Mouse (Mus musculus): Measurements from ENCODE around the gene Stard7. TPM values are rescaled to one million over a fixed set of nuclear protein-coding genes. Genes with fewer than 3 reads are reported as not detected.
"Not testable (repeated sequence)": the region's sequence is repeated elsewhere in the genome, so short reads cannot be mapped to it uniquely, and the experiment has no call there.

The Stard7 gene
- polyA plus RNA-seq, 1 experiment from 2014 or later = 92.0 TPM

DNA sequence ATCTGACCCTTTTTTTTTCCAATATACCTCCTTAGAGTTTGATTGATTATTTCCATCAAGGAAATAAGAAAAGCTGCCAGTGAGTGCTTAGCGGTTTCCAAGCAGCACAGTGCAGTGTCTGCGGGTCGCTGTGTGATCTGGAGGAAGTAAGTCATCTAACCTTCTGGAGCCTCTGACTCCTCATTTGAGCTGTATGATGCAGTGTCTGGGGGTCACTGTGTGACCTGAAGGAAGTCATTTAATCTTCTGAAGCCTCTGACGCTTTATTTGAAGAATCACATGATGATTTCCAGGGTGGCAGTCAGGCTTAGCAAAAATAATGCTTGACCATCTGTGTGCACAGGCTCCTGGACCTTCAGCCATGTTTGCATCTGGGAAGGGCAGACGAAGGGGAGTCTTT lies 17.2 kb upstream of the Stard7 start:
- Histone ChIP-seq H3K4me3 (no peak overlapping the region), H3K27me3 (replicated peaks) (no peaks in the 10 kb centered on the region), H3K4me2 (no peak overlapping the region), H3K4me1 (peaks cover 49% of the 10 kb centered on the region), H3K27ac (replicated peaks) (peak overlapping the region; percentile 77), H3K9ac (peak overlapping the region; percentile 42; the same call in 1 of the 2 replicates), H3K9me3 (no peaks in the 10 kb centered on the region), H3K36me3 (peaks cover 33% of the 10 kb centered on the region)
- ATAC-seq (ENCODE audit: extremely low read depth, insufficient number of reproducible peaks, low FRiP score, low TSS enrichment) = no peak
- WGBS = 78% methylated on average over 5 of the region's 5 CpGs

DNA sequence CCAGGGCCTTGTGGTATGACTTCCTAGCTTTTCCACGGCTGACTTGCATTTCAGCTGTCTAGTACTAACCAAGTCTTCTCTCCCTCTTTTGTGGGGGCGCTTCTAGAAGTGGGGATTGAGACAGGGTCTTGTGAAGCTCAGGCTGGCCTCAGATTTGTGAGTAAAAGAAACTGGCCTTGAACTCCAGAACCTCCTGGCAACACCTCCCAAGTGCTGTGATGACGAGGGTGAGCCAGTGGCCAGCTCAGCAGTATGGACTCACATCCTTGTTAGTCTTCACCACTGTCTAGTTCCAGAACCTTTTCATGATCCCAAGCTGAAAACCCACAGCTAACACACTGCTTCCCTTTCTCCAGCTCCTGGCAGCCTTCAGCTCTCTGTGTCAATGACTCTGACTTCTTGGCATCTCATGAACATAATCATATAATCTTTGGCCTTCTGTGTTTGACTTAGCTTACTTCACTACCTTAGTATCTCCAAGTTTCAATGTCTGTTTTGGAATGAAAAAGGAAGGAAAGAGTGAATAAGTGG lies 15.3 kb upstream of the Stard7 start:
- H3K27ac ChIP-seq (replicated peaks) = no peak overlapping the region
- peaks cover 38% of the 10 kb centered on the region for H3K4me1 ChIP-seq
- H3K9ac ChIP-seq = 0 out of 2 replicates have a peak overlapping the region, but pooled peaks have one; percentile 44
- H3K27me3 ChIP-seq (replicated peaks) = no peaks in the 10 kb centered on the region
- WGBS = 78% methylated on average over 3 of the region's 3 CpGs
- H3K4me3 ChIP-seq = no peak overlapping the region
- no peak overlapping the region for H3K4me2 ChIP-seq
- no peak for ATAC-seq (ENCODE audit: extremely low read depth, insufficient number of reproducible peaks, low FRiP score, low TSS enrichment)
- no peaks in the 10 kb centered on the region for H3K9me3 ChIP-seq
- H3K36me3 ChIP-seq = peaks cover 52% of the 10 kb centered on the region

DNA sequence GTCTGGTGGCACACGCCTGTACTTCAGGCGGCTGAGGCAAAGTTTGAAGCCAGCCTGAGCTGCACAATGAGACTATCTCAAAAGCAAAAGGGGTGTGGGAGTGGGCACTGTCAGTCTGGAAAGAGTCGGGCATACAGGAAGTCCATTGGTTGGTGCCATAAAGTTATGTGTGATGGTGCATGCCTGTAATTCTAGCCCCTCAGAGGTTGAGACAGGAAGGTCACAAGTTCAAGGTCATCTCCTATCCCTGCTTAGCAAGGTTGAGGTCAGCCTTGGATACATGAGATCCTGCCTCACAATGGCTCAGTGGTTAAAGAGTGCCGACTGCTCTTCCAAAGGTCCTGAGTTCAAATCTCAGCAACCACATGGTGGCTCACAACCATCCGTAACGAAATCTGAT lies 14.7 kb upstream of the Stard7 start:
- H3K4me3 ChIP-seq = no peak overlapping the region
- no peak for ATAC-seq (ENCODE audit: extremely low read depth, insufficient number of reproducible peaks, low FRiP score, low TSS enrichment)
- H3K4me2 ChIP-seq = no peak overlapping the region
- H3K27me3 ChIP-seq (replicated peaks) = no peaks in the 10 kb centered on the region
- H3K9ac ChIP-seq = 0 out of 2 replicates have a peak overlapping the region, but pooled peaks have one; percentile 44
- H3K4me1 ChIP-seq = peaks cover 32% of the 10 kb centered on the region
- H3K9me3 ChIP-seq = no peaks in the 10 kb centered on the region
- H3K36me3 ChIP-seq = peaks cover 55% of the 10 kb centered on the region
- H3K27ac ChIP-seq (replicated peaks) = no peak overlapping the region
- 79% methylated on average over 6 of the region's 6 CpGs for WGBS

DNA sequence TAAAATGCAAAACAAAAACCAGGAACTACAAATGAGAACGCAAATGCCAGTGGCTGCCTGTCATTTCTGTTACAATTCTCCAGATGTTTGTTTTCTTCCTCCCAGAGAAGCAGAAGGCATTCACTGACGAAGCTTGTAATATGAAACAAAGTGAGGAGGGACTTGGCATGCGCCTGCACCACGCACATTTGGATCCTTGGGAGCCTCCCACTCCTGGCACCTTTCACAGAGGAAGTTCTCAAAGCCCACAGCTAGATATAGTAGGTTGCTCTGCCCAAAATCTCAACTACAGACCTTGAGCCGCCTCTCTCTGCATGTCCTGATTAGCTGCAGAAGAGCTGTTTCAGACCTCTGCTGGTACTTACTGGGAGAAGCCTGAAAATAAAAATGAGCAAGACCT lies 10.7 kb upstream of the Stard7 start:
- Histone ChIP-seq H3K9me3 (no peaks in the 10 kb centered on the region), H3K9ac (no peak overlapping the region), H3K27ac (replicated peaks) (no peak overlapping the region), H3K4me1 (peaks cover 6% of the 10 kb centered on the region; the same call in 1 of the 2 replicates), H3K4me2 (no peak overlapping the region), H3K36me3 (peaks cover 53% of the 10 kb centered on the region), H3K4me3 (no peak overlapping the region), H3K27me3 (replicated peaks) (no peaks in the 10 kb centered on the region)
- WGBS = 78% methylated on average over 5 of the region's 5 CpGs
- ATAC-seq (ENCODE audit: extremely low read depth, insufficient number of reproducible peaks, low FRiP score, low TSS enrichment) = no peak

DNA sequence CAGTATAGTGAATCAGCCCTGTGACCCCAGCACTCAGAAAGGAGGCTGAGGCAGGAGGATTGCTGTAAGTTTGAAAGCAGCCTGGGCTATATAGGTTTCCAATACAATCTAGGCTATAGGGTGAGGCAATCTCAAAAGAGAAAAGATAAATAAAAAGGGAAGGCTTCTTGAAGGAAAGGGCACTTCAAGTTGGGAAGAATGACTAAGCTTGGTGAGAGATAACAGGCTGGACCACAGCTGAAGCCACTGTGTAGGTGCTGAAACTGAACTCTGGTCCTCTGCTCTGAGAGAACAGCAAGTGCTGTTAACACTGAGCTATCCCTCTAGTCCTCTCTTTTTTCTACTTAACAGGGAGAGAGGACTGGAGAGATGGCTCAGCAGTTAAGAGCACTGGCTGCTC lies 7.5 kb upstream of the Stard7 start:
- ATAC-seq (ENCODE audit: extremely low read depth, insufficient number of reproducible peaks, low FRiP score, low TSS enrichment) = no peak
- Histone ChIP-seq H3K4me3 (no peak overlapping the region), H3K4me2 (no peak overlapping the region), H3K27me3 (replicated peaks) (no peaks in the 10 kb centered on the region), H3K9me3 (no peaks in the 10 kb centered on the region), H3K4me1 (no peaks in the 10 kb centered on the region), H3K36me3 (peaks cover 30% of the 10 kb centered on the region), H3K9ac (no peak overlapping the region), H3K27ac (replicated peaks) (no peak overlapping the region)

DNA sequence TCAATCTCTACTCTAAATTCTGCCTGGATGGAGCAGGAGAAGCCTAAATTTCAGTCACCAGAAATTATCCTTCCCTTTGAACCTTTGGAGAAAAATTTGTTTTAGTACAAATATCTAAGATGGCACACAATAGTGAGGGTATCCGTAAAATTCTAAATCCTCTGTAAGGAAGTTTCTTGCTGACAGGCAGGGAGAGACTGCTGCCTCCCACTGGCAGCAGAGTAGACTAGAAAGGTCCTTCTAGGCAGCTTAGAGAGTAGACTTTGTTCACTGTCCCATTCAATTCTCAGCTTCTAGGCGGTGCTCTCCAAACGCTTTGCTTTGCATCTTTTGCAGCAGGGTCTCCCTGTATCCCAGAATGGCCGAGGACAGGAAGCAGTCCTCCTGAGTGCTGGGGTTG lies 2.2 kb upstream of the Stard7 start:
- H3K4me2 ChIP-seq = no peak overlapping the region
- H3K9ac ChIP-seq = no peak overlapping the region
- WGBS = 45% methylated on average over 4 of the region's 4 CpGs
- ATAC-seq (ENCODE audit: extremely low read depth, insufficient number of reproducible peaks, low FRiP score, low TSS enrichment) = no peak
- peaks cover 20% of the 10 kb centered on the region for H3K4me1 ChIP-seq
- H3K9me3 ChIP-seq = no peaks in the 10 kb centered on the region
- no peaks in the 10 kb centered on the region for H3K27me3 ChIP-seq (replicated peaks)
- no peak overlapping the region for H3K27ac ChIP-seq (replicated peaks)
- peaks cover 4% of the 10 kb centered on the region for H3K36me3 ChIP-seq
- H3K4me3 ChIP-seq = no peak overlapping the region

DNA sequence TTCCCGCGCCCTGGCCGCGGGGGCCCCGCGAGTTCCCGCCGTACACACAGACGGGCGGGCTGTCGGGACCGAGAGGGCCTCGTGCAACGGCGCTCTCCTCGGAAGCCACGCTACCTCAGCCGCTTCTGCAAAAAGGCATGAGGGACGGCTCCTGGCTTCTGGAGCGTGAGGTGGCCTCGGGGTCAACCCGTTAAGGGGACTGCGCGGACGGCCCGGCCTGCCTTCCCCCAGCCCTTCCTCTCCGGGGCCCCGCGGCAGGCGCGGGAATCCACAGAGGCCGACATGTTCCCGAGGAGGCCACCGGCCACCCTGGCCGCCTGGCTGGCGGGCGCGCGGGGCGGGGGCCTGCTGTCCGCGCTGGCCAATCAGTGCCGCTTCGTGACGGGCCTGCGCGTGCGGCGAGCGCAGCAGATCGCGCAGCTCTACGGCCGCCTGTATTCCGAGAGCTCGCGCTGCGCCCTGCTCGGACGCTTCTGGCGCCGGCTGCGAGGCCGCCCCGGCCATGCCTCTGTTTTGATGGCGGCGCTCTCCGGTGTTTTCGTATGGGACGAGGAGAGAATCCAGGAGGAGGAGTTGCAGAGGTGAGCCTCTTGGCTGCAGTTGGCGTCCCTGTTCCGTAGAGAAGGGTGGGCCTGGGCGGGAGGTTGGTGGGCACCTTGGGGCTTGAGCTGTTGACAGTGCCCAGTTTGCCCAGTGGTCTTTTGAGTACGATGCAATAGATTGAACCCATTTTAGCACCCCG lies 453 bp downstream of the Stard7 start:
- peaks cover 40% of the 10 kb centered on the region for H3K4me1 ChIP-seq
- WGBS = under 1% methylated on average over 75 of the region's 75 CpGs
- peak overlapping the region; percentile 100 for H3K4me3 ChIP-seq
- peak overlapping the region; percentile 98 for H3K9ac ChIP-seq
- peak overlapping the region; percentile 100 for H3K27ac ChIP-seq (replicated peaks)
- peaks cover 10% of the 10 kb centered on the region for H3K36me3 ChIP-seq
- peak overlapping the region; percentile 86 for H3K4me2 ChIP-seq
- no peaks in the 10 kb centered on the region for H3K27me3 ChIP-seq (replicated peaks)
- ATAC-seq (ENCODE audit: extremely low read depth, insufficient number of reproducible peaks, low FRiP score, low TSS enrichment) = peak; percentile 91
- no peaks in the 10 kb centered on the region for H3K9me3 ChIP-seq

DNA sequence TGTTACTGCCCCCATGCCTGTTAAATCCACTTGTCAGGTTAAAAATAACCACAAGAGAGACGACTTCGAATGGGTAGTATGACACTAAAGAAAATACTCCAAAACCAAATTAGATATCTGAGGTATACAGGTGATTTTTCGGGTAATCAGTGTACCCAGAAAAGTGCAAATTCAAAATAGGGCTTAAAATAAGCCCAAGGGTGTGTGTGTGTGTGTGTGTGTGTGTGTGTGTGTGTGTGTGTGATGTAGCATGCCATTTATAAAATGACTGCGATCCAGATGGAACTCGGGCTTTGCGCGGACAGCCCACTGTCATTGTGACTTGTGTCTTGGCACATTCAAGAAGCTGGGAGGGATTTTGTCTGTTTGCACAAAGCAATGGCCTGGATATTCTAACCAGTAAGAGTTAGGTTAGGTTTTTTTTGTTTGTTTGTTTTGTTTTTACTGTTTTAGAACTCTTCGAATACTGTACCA lies 1.1 kb downstream of the Stard7 start:
- H3K4me2 ChIP-seq = peak overlapping the region; percentile 86
- peaks cover 10% of the 10 kb centered on the region for H3K36me3 ChIP-seq
- H3K27me3 ChIP-seq (replicated peaks) = no peaks in the 10 kb centered on the region
- 11% methylated on average over 8 of the region's 8 CpGs for WGBS
- peak overlapping the region; percentile 100 for H3K4me3 ChIP-seq
- H3K27ac ChIP-seq (replicated peaks) = peak overlapping the region; percentile 100
- peak overlapping the region; percentile 98 for H3K9ac ChIP-seq
- ATAC-seq (ENCODE audit: extremely low read depth, insufficient number of reproducible peaks, low FRiP score, low TSS enrichment) = no peak
- peaks cover 46% of the 10 kb centered on the region for H3K4me1 ChIP-seq
- H3K9me3 ChIP-seq = no peaks in the 10 kb centered on the region

DNA sequence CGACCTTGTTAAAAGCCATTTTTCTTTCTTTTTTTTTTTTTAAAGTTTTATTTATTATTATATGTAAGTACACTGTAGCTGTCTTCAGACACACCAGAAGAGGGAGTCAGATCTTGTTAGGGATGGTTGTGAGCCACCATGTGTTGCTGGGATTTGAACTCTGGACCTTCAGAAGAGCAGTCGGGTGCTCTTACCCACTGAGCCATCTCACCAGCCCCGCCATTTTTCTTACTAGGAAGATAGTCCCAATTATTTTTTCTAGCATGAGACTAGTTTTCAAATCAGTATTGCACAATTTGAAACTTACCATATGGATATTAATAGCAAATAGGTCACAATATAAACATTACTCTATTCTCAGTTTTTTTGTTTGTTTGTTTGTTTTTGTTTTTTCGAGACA lies 2.0 kb downstream of the Stard7 start:
- H3K9ac ChIP-seq; H3K9me3 ChIP-seq; H3K27me3 ChIP-seq (replicated peaks); ATAC-seq (ENCODE audit: extremely low read depth, insufficient number of reproducible peaks, low FRiP score, low TSS enrichment); H3K27ac ChIP-seq (replicated peaks): not testable (repeated sequence)
- Histone ChIP-seq H3K4me1 (peaks cover 50% of the 10 kb centered on the region), H3K4me2 (peak overlapping the region; percentile 86), H3K4me3 (peak overlapping the region; percentile 100; the same call in 1 of the 2 replicates), H3K36me3 (peaks cover 10% of the 10 kb centered on the region)
- WGBS = 88% methylated on average over 4 of the region's 4 CpGs

DNA sequence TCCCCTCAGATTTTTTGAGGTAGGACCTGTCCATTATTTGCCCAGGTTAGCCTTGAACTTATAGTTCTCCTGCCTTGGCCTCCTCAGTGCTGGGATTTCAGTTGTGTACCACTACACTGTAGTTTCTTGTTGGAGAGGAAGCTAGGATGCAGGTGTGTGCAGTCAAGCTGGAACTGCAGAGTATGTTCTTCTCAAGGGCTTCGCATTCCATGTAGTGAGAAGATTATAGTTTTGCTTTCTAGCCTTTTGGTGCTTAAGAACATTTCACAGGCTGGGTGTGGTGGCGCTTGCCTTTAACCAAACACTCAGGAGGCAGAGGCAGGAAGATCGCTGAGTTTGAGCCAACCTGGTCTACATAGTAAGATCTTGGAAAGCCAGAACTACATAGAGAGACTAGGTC lies 2.8 kb downstream of the Stard7 start:
- WGBS = 95% methylated on average over 3 of the region's 3 CpGs
- H3K4me2 ChIP-seq = 0 out of 2 replicates have a peak overlapping the region, but pooled peaks have one; percentile 18
- H3K4me1 ChIP-seq = peaks cover 50% of the 10 kb centered on the region
- 0 out of 2 replicates have a peak overlapping the region, but pooled peaks have one; percentile 28 for H3K9ac ChIP-seq
- H3K27ac ChIP-seq (replicated peaks) = no peak overlapping the region
- no peaks in the 10 kb centered on the region for H3K9me3 ChIP-seq
- no peak overlapping the region for H3K4me3 ChIP-seq
- H3K36me3 ChIP-seq = peaks cover 10% of the 10 kb centered on the region
- no peak for ATAC-seq (ENCODE audit: extremely low read depth, insufficient number of reproducible peaks, low FRiP score, low TSS enrichment)
- no peaks in the 10 kb centered on the region for H3K27me3 ChIP-seq (replicated peaks)

DNA sequence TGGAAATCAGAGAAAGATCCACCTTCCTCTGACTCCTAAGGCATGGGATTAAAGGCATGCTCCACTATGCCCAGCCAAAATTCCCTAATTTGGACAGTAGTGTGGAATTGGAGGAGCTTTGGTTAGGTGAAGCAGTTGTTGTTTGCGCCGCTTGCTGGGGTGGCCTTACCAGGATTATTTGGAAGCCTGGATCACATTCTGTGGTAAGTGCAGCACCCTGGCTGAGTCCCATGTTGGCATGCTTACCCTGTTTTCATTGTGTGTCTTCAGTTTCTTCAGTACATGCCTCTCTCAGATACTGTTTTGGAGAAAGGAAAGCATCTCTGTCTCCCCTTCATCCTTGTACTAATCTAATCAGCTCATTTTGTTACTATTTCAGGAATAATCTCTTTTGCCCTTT lies 4.6 kb downstream of the Stard7 start:
- H3K27me3 ChIP-seq (replicated peaks) = no peaks in the 10 kb centered on the region
- no peaks in the 10 kb centered on the region for H3K9me3 ChIP-seq
- H3K4me2 ChIP-seq = peak overlapping the region; percentile 18; the same call in 1 of the 2 replicates
- no peak for ATAC-seq (ENCODE audit: extremely low read depth, insufficient number of reproducible peaks, low FRiP score, low TSS enrichment)
- H3K4me1 ChIP-seq = peaks cover 45% of the 10 kb centered on the region
- H3K27ac ChIP-seq (replicated peaks) = 0 out of 2 replicates have a peak overlapping the region, but pooled peaks have one; percentile 32
- H3K4me3 ChIP-seq = no peak overlapping the region
- H3K9ac ChIP-seq = 0 out of 2 replicates have a peak overlapping the region, but pooled peaks have one; percentile 44
- peaks cover 10% of the 10 kb centered on the region for H3K36me3 ChIP-seq
- 72% methylated on average over 2 of the region's 2 CpGs for whole genome bisulfite sequencing

Data from heart, embryonic 13.5 days (tissue).